In the genomic region with DNA sequence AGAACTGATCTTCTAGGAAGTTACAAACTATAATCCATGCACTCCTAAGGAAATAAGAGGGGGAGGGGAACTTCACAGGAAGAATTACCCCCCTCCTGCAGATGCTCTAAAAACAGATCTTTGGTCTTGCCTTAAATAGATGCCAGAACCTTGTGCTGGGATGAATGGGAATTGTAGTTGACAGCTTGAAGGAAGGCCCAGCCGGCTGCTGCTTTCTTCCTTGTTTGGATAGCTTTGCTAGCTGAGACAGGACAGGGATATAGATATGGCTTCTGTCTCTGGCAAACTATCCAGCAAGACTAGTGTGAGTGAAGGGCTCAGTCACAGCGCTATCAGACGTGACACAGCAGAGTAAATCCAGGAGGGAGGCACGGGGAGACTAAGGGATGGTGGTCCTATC, we compare ENCODE assay signal across 8 mouse cellular contexts. TPM values are rescaled to one million over a fixed set of nuclear protein-coding genes. Genes with fewer than 3 reads are reported as not detected.
DNase-seq lines count a peak whose midpoint lies in the region; ATAC-seq and TF ChIP-seq lines count a peak whose summit lies in the region.
"Had no signal": no experiment of that assay in that cellular context is flagged by ENCODE, and none has a peak within 500 bp of the region (broad histone marks: within the 10 kb centered on the region; RNA-seq: fewer than 3 reads in every experiment).

No protein-coding gene starts in this region.

- no peak overlapping the region; the same call in 1 of the 2 replicates for H3K9ac ChIP-seq in kidney, embryonic 16.5 days (replicated peaks; ENCODE audit: low read length)
- H3K9ac ChIP-seq in kidney, embryonic 14.5 days (ENCODE audit: low read depth, low read length), result no peak overlapping the region; the same call in 1 of the 2 replicates
- H3K9ac ChIP-seq in forebrain, embryonic 15.5 days (replicated peaks), result no peak overlapping the region
- no peak overlapping the region for H3K9ac ChIP-seq in liver, embryonic 13.5 days

- H3K4me2 ChIP-seq in kidney, embryonic 16.5 days (replicated peaks; ENCODE audit: low read depth, low read length), result peak overlapping the region; percentile 50
- no peak overlapping the region; the same call in 1 of the 2 replicates for H3K4me2 ChIP-seq in kidney, embryonic 14.5 days (replicated peaks; ENCODE audit: low read depth, low read length)
- H3K4me2 ChIP-seq in forebrain, embryonic 15.5 days (replicated peaks), result no peak overlapping the region
- peak overlapping the region; percentile 24; the same call in 1 of the 2 replicates for H3K4me2 ChIP-seq in liver, embryonic 13.5 days

- TF ChIP-seq POLR2A in brain, embryonic 14.5 days (IDR thresholded peaks at IDR 0.05; ENCODE audit: borderline replicate concordance, extremely low read depth, insufficient read depth, insufficient read length, poor library complexity, severe bottlenecking), result no peak

- no peak for ATAC-seq in kidney, embryonic 16.5 days (ENCODE audit: low FRiP score, low TSS enrichment)
- no peak for ATAC-seq in kidney, embryonic 14.5 days (ENCODE audit: low FRiP score, low TSS enrichment)
- ATAC-seq in forebrain, embryonic 15.5 days (replicated peaks), result 0 out of 2 replicates have a peak, but pooled peaks have one; percentile 18
- ATAC-seq in liver, embryonic 13.5 days (ENCODE audit: low read depth), result no peak

- peaks cover 11% of the 10 kb centered on the region for H3K36me3 ChIP-seq in kidney, embryonic 16.5 days (ENCODE audit: insufficient read depth, low read length)
- H3K36me3 ChIP-seq in kidney, embryonic 14.5 days (ENCODE audit: control insufficient read depth, insufficient read depth, low read length), result no peaks in the 10 kb centered on the region
- H3K36me3 ChIP-seq in forebrain, embryonic 15.5 days, result no peaks in the 10 kb centered on the region
- H3K36me3 ChIP-seq in liver, embryonic 13.5 days, result 0 out of 2 replicates have a peak, but pooled peaks cover 10% of the 10 kb centered on the region

- no peak overlapping the region; the same call in 1 of the 2 replicates for H3K4me3 ChIP-seq in kidney, embryonic 16.5 days (ENCODE audit: low read length)
- H3K4me3 ChIP-seq in kidney, embryonic 14.5 days (ENCODE audit: low read length), result no peak overlapping the region
- no peak overlapping the region for H3K4me3 ChIP-seq in forebrain, embryonic 15.5 days
- H3K4me3 ChIP-seq in liver, embryonic 13.5 days (replicated peaks), result 0 out of 2 replicates have a peak overlapping the region, but pooled peaks have one; percentile 7

- peak; percentile 65 for DNase-seq in brain, embryonic 14.5 days (ENCODE audit: low read depth)
- no peak for DNase-seq in liver, embryonic 13.5 days
- no peak for DNase-seq in urinary bladder, postnatal 4 days (ENCODE audit: low spot score in 2 of 2)
- DNase-seq in left cerebral cortex, adult 11 months (ENCODE audit: low spot score), result no peak
- DNase-seq: kidney, postnatal 25 days had no signal

- H3K4me1 ChIP-seq in kidney, embryonic 16.5 days (ENCODE audit: insufficient read depth, low read length), result peaks cover 45% of the 10 kb centered on the region
- peaks cover 34% of the 10 kb centered on the region for H3K4me1 ChIP-seq in kidney, embryonic 14.5 days (ENCODE audit: control insufficient read depth, insufficient read depth, low read length)
- H3K4me1 ChIP-seq in forebrain, embryonic 15.5 days, result peaks cover 58% of the 10 kb centered on the region
- peaks cover 40% of the 10 kb centered on the region for H3K4me1 ChIP-seq in liver, embryonic 13.5 days (replicated peaks)

- peak overlapping the region; percentile 60; the same call in 1 of the 2 replicates for H3K27ac ChIP-seq in kidney, embryonic 16.5 days (ENCODE audit: low read length)
- H3K27ac ChIP-seq in kidney, embryonic 14.5 days (ENCODE audit: low read depth, low read length), result no peak overlapping the region
- peak overlapping the region; percentile 63 for H3K27ac ChIP-seq in forebrain, embryonic 15.5 days (replicated peaks)
- peak overlapping the region; percentile 47 for H3K27ac ChIP-seq in liver, embryonic 13.5 days

- WGBS in kidney, embryonic 16.5 days, result 60% methylated on average over 4 of the region's 4 CpGs
- WGBS in kidney, embryonic 14.5 days, result 63% methylated on average over 4 of the region's 4 CpGs
- 47% methylated on average over 4 of the region's 4 CpGs for WGBS in forebrain, embryonic 15.5 days
- WGBS in liver, embryonic 13.5 days (ENCODE audit: insufficient replicate concordance), result 50% methylated on average over 4 of the region's 4 CpGs

- no peaks in the 10 kb centered on the region for H3K27me3 ChIP-seq in kidney, embryonic 16.5 days (ENCODE audit: insufficient read depth, low read length)
- H3K27me3 ChIP-seq in kidney, embryonic 14.5 days (ENCODE audit: control insufficient read depth, insufficient read depth, low read length), result no peaks in the 10 kb centered on the region
- no peaks in the 10 kb centered on the region for H3K27me3 ChIP-seq in forebrain, embryonic 15.5 days
- H3K27me3 ChIP-seq in liver, embryonic 13.5 days, result no peaks in the 10 kb centered on the region

- H3K9me3 ChIP-seq in kidney, embryonic 16.5 days (ENCODE audit: low read length), result peaks cover 4% of the 10 kb centered on the region; the same call in 1 of the 2 replicates
- H3K9me3 ChIP-seq in kidney, embryonic 14.5 days (ENCODE audit: control insufficient read depth, low read length), result no peaks in the 10 kb centered on the region
- no peaks in the 10 kb centered on the region for H3K9me3 ChIP-seq in forebrain, embryonic 15.5 days
- no peaks in the 10 kb centered on the region for H3K9me3 ChIP-seq in liver, embryonic 13.5 days (replicated peaks)

- TF ChIP-seq CTCF in brain, embryonic 14.5 days (IDR thresholded peaks at IDR 0.05; ENCODE audit: borderline replicate concordance, extremely low read depth, insufficient read depth, insufficient read length), result no peak

RNA-seq across cellular contexts. Expression of a gene that starts 34.2 kb away (rescaled TPM):
- 0.41 and 0.56 TPM in 2 replicates for polyA plus RNA-seq in kidney, embryonic 16.5 days (2015; fragmentation: Nextera tagmentation; extraction: Ambion mirVana)
- 0.46 TPM in 1 of 2 replicates, not detected in the other for polyA plus RNA-seq in kidney, embryonic 14.5 days (2014; fragmentation: Nextera tagmentation; extraction: Ambion mirVana)
- polyA plus RNA-seq in brain, embryonic 14.5 days (2012; rRNA removed), result 0.33 and 0.42 TPM in 2 replicates
- 0.13 and 0.17 TPM in 2 replicates for polyA plus RNA-seq in forebrain, embryonic 15.5 days (2015; fragmentation: Nextera tagmentation; extraction: Ambion mirVana)
- polyA plus RNA-seq in liver, embryonic 13.5 days (2015; fragmentation: Nextera tagmentation; extraction: Ambion mirVana), result 0.13 and 0.16 TPM in 2 replicates

RNA-seq across cellular contexts. Expression of a gene that starts 50.7 kb away (rescaled TPM):
- polyA plus RNA-seq in kidney, embryonic 16.5 days (2015; fragmentation: Nextera tagmentation; extraction: Ambion mirVana), result 23.3 and 24.6 TPM in 2 replicates
- polyA plus RNA-seq in kidney, embryonic 14.5 days (2014; fragmentation: Nextera tagmentation; extraction: Ambion mirVana), result 16.3 and 26.5 TPM in 2 replicates
- polyA plus RNA-seq in brain, embryonic 14.5 days (2012; rRNA removed), result 13.0 and 13.6 TPM in 2 replicates
- polyA plus RNA-seq in forebrain, embryonic 15.5 days (2015; fragmentation: Nextera tagmentation; extraction: Ambion mirVana), result 21.4 and 22.0 TPM in 2 replicates
- polyA plus RNA-seq in liver, embryonic 13.5 days (2015; fragmentation: Nextera tagmentation; extraction: Ambion mirVana), result 13.5 and 16.3 TPM in 2 replicates

Comparison
In these comparisons a context has a peak if more than half of its experiments do, and no peak if none do; other contexts are left out.
1. H3K4me2 ChIP-seq: peak in kidney, embryonic 16.5 days (single experiment) and liver, embryonic 13.5 days (single experiment); none in kidney, embryonic 14.5 days (single experiment) and forebrain, embryonic 15.5 days (single experiment).